Mouse (Mus musculus) limb, embryonic 14.5 days (tissue): ENCODE results near the gene Fbxw21. TPM values are rescaled to one million over a fixed set of nuclear protein-coding genes. Genes with fewer than 3 reads are reported as not detected.

Experiments
- ATAC-seq: fragments of 200-750 bp; cut with Nextera tagmentation; 2 replicates; pipeline ENCODE4 v1.8.0; 2017; ENCODE audit warnings: low read depth, moderate number of reproducible peaks, moderate TSS enrichment; ENCODE audit not compliant: low FRiP score
- DNase-seq: peaks from one replicate; pipeline ENCODE4 v3.0.0-alpha.2; 2015; ENCODE audit warnings: low spot score
- H3K27ac ChIP-seq: fragments of 300-500 bp; sonication (generic); replicated peaks from 2 replicates; pipeline ENCODE4 v1.5.1; 2014; ENCODE audit warnings: low read depth, mild to moderate bottlenecking, low read length, moderate library complexity, mixed read lengths
- H3K27me3 ChIP-seq: fragments of 300-500 bp; sonication (generic); 2 replicates; pipeline ENCODE4 v1.6.1; 2014; ENCODE audit warnings: low read length, mixed read lengths; ENCODE audit not compliant: control insufficient read depth, insufficient read depth
- H3K36me3 ChIP-seq: fragments of 300-500 bp; sonication (generic); 2 replicates; pipeline ENCODE4 v1.6.1; 2014; ENCODE audit warnings: mild to moderate bottlenecking, low read length, moderate library complexity, mixed read lengths; ENCODE audit not compliant: control insufficient read depth, insufficient read depth
- H3K4me1 ChIP-seq: fragments of 300-500 bp; sonication (generic); 2 replicates; pipeline ENCODE4 v1.6.1; 2014; ENCODE audit warnings: antibody characterized with exemption, low read length, mixed read lengths; ENCODE audit not compliant: control insufficient read depth, insufficient read depth
- H3K4me2 ChIP-seq: fragments of 300-500 bp; sonication (generic); replicated peaks from 2 replicates; pipeline ENCODE4 v1.6.1; 2014; ENCODE audit warnings: low read depth, mild to moderate bottlenecking, low read length, moderate library complexity; ENCODE audit not compliant: severe bottlenecking
- H3K4me3 ChIP-seq: fragments of 300-500 bp; sonication (generic); replicated peaks from 2 replicates; pipeline ENCODE4 v1.5.1; 2014; ENCODE audit warnings: low read length
- H3K9ac ChIP-seq: fragments of 300-500 bp; sonication (generic); 2 replicates; pipeline ENCODE4 v1.6.1; 2014; ENCODE audit warnings: mild to moderate bottlenecking, low read depth, low read length, moderate library complexity; ENCODE audit not compliant: severe bottlenecking
- H3K9me3 ChIP-seq: fragments of 300-500 bp; sonication (generic); 2 replicates; pipeline ENCODE4 v1.6.1; 2016; ENCODE audit warnings: low read length; ENCODE audit not compliant: control insufficient read depth
- POLR2A ChIP-seq: fragments of 200-500 bp; IDR thresholded peaks from 2 replicates; pipeline ENCODE4 v1.8.0; 2012; ENCODE audit warnings: inconsistent platforms, mild to moderate bottlenecking, moderate library complexity, borderline replicate concordance; ENCODE audit not compliant: insufficient read depth, insufficient read length; ENCODE audit errors: extremely low read depth
- WGBS: fragments of 180-500 bp; shearing (Covaris S2); extraction: QIAGEN DNeasy Blood & Tissue Kit; methylation state at CpG from one replicate; pipeline ENCODE4 v1.1.7; 2014; 5-methylcytosine and 5-hydroxymethylcytosine counted together
- polyA plus RNA-seq, 2 experiments: library from polyadenylated mRNA; depleted of rRNA in 1 of 2; stranded (reverse) in 1 of 2; unstranded in 1 of 2; fragments of >200 nt; fragmentation: Nextera tagmentation in 1 of 2; extraction: Ambion mirVana in 1 of 2; gene quantifications; 2 replicates each; pipeline versions ENCODE4 v1.2.1 to v1.2.3; 2012 to 2014

The Fbxw21 gene
- polyA plus RNA-seq, 2 experiments = not detected

GRCm38 (mm10) chr9:109119571-109119970, 42.3 kb downstream of the Fbxw21 start:
- H3K4me2 ChIP-seq = no peak overlapping the region
- DNase-seq (no peak), ATAC-seq (no peak)
- H3K4me3 ChIP-seq = no peak overlapping the region
- H3K4me1 ChIP-seq = no peaks in the 10 kb centered on the region
- no peak for TF ChIP-seq POLR2A
- H3K36me3 ChIP-seq = peaks cover 50% of the 10 kb centered on the region
- no peaks in the 10 kb centered on the region for H3K27me3 ChIP-seq
- 88% methylated on average over 9 of the region's 9 CpGs for WGBS
- H3K27ac ChIP-seq = no peak overlapping the region
- H3K9me3 ChIP-seq = no peaks in the 10 kb centered on the region
- no peak overlapping the region for H3K9ac ChIP-seq

GRCm38 (mm10) chr9:109118106-109118505, 43.7 kb downstream of the Fbxw21 start:
- peaks cover 64% of the 10 kb centered on the region for H3K36me3 ChIP-seq
- no peaks in the 10 kb centered on the region for H3K27me3 ChIP-seq
- ATAC-seq (no peak), DNase-seq (no peak)
- H3K27ac ChIP-seq = no peak overlapping the region
- no peak for TF ChIP-seq POLR2A
- H3K9me3 ChIP-seq = no peaks in the 10 kb centered on the region
- H3K4me1 ChIP-seq = no peaks in the 10 kb centered on the region
- H3K4me3 ChIP-seq = no peak overlapping the region
- H3K4me2 ChIP-seq = no peak overlapping the region
- H3K9ac ChIP-seq = no peak overlapping the region
- WGBS = 93% methylated on average over 4 of the region's 4 CpGs

- H3K4me1 ChIP-seq = no peaks in the 10 kb centered on the region
- no peak overlapping the region for H3K4me2 ChIP-seq
- no peak for TF ChIP-seq POLR2A
- H3K9me3 ChIP-seq = no peaks in the 10 kb centered on the region
- H3K27me3 ChIP-seq = no peaks in the 10 kb centered on the region
- ATAC-seq = no peak
- H3K27ac ChIP-seq = no peak overlapping the region
- no peak overlapping the region for H3K9ac ChIP-seq
- WGBS = 92% methylated on average over 10 of the region's 10 CpGs
- peaks cover 83% of the 10 kb centered on the region for H3K36me3 ChIP-seq
- H3K4me3 ChIP-seq = no peak overlapping the region
- DNase-seq = no peak
Measured at GRCm38 (mm10) chr9:109116205-109116604, 45.6 kb downstream of the Fbxw21 start.

DNA sequence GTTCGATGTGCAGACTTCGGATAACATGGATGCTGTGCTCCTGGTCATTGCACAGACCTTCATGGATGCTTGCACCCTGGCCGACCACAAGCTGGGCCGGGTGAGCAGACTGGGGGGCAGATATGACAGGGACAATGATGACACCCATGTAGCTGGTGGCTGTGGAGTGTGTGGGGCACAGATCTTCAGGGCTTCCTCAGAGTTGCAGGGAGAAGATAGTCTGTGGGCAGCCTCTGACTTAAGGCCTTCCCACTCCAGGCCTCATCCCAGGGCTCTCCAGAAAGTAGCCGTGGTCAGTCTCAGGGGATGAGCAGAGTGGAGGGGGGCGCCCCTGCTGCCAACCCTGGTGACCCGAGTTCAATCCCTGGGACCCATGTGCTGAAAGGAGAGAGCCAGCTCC, 47.0 kb downstream of the Fbxw21 start:
- 89% methylated on average over 7 of the region's 7 CpGs for WGBS
- TF ChIP-seq POLR2A = no peak
- H3K27ac ChIP-seq = no peak overlapping the region
- ATAC-seq = no peak
- no peak overlapping the region for H3K9ac ChIP-seq
- no peaks in the 10 kb centered on the region for H3K9me3 ChIP-seq
- H3K4me3 ChIP-seq = no peak overlapping the region
- no peaks in the 10 kb centered on the region for H3K4me1 ChIP-seq
- H3K27me3 ChIP-seq = no peaks in the 10 kb centered on the region
- no peak for DNase-seq
- H3K4me2 ChIP-seq = no peak overlapping the region
- H3K36me3 ChIP-seq = peaks cover 97% of the 10 kb centered on the region

GRCm38 (mm10) chr9:109114276-109114675, 47.6 kb downstream of the Fbxw21 start:
- peaks cover 99% of the 10 kb centered on the region for H3K36me3 ChIP-seq
- H3K9me3 ChIP-seq = no peaks in the 10 kb centered on the region
- no peak overlapping the region for H3K9ac ChIP-seq
- no peaks in the 10 kb centered on the region for H3K27me3 ChIP-seq
- 93% methylated on average over 11 of the region's 11 CpGs for WGBS
- TF ChIP-seq POLR2A = no peak
- no peak for ATAC-seq
- no peaks in the 10 kb centered on the region for H3K4me1 ChIP-seq
- no peak for DNase-seq
- H3K27ac ChIP-seq = no peak overlapping the region
- H3K4me2 ChIP-seq = no peak overlapping the region
- H3K4me3 ChIP-seq = no peak overlapping the region

DNA sequence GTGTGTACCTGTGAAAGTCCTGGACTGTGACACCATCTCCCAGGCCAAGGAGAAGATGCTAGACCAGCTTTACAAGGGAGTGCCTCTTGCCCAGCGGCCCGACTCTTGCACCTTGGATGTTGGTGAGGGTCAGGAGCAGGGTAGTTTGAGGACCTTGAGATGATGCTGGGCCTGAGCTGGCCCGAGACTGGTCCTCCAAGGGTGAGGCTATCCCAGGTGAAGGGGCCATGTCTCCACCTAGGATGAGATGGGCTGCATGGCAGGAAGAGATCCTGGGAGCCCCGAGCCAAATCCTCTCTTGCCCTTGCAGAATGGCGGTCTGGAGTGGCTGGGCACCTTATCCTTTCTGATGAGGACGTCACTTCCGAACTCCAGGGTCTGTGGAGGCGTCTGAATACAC, 48.5 kb downstream of the Fbxw21 start:
- no peak overlapping the region for H3K4me3 ChIP-seq
- no peaks in the 10 kb centered on the region for H3K9me3 ChIP-seq
- no peak overlapping the region for H3K9ac ChIP-seq
- H3K4me2 ChIP-seq = no peak overlapping the region
- ATAC-seq (no peak), DNase-seq (no peak)
- 89% methylated on average over 8 of the region's 8 CpGs for WGBS
- no peaks in the 10 kb centered on the region for H3K4me1 ChIP-seq
- H3K36me3 ChIP-seq = peaks cover 100% of the 10 kb centered on the region
- TF ChIP-seq POLR2A = no peak
- H3K27me3 ChIP-seq = no peaks in the 10 kb centered on the region
- H3K27ac ChIP-seq = no peak overlapping the region
